Mouse (Mus musculus) retina, postnatal 1 day (tissue): ENCODE data around the gene Gm21972.

Source experiments
- DNase-seq: peaks from one replicate; pipeline ENCODE4 v3.0.0-alpha.2; 2012

Gene Gm21972

GRCm38 (mm10) chr1:86174602-86175001, 41.2 kb downstream of the Gm21972 start:
- DNase-seq: no peak

GRCm38 (mm10) chr1:86176066-86176465, 42.6 kb downstream of the Gm21972 start:
- DNase-seq: no peak

- peak; percentile 88 for DNase-seq
Measured at GRCm38 (mm10) chr1:86178462-86179253, 45.2 kb downstream of the Gm21972 start.

- no peak for DNase-seq
Measured at GRCm38 (mm10) chr1:86182004-86182709, 48.7 kb downstream of the Gm21972 start.

- no peak for DNase-seq
Measured at GRCm38 (mm10) chr1:86183577-86184263, 50.3 kb downstream of the Gm21972 start.

GRCm38 (mm10) chr1:86186762-86187161, 53.3 kb downstream of the Gm21972 start:
- DNase-seq: no peak

- no peak for DNase-seq
Measured at GRCm38 (mm10) chr1:86187856-86188255, 54.4 kb downstream of the Gm21972 start.

- DNase-seq: no peak
Measured at GRCm38 (mm10) chr1:86188271-86188670, 54.8 kb downstream of the Gm21972 start.

- DNase-seq: no peak
Measured at GRCm38 (mm10) chr1:86189034-86189702, 55.7 kb downstream of the Gm21972 start.

- DNase-seq: no peak
Measured at GRCm38 (mm10) chr1:86190843-86191242, 57.4 kb downstream of the Gm21972 start.

- DNase-seq: no peak
Measured at GRCm38 (mm10) chr1:86194044-86194443, 60.6 kb downstream of the Gm21972 start.

GRCm38 (mm10) chr1:86198276-86198675, 64.8 kb downstream of the Gm21972 start:
- DNase-seq: no peak

- DNase-seq: no peak
Measured at GRCm38 (mm10) chr1:86199026-86199425, 65.6 kb downstream of the Gm21972 start.

- DNase-seq: no peak
Measured at GRCm38 (mm10) chr1:86201312-86201711, 67.9 kb downstream of the Gm21972 start.

- DNase-seq: no peak
Measured at GRCm38 (mm10) chr1:86202617-86203219, 69.3 kb downstream of the Gm21972 start.

GRCm38 (mm10) chr1:86210676-86211075, 77.2 kb downstream of the Gm21972 start:
- DNase-seq: no peak

- no peak for DNase-seq
Measured at GRCm38 (mm10) chr1:86211498-86211897, 78.1 kb downstream of the Gm21972 start.
